Mouse (Mus musculus) intestine, postnatal 0 days (tissue): ENCODE data around the gene Ebf1. TPM values are rescaled to one million over a fixed set of nuclear protein-coding genes. Genes with fewer than 3 reads are reported as not detected.

Experiments used
- ATAC-seq: fragments of 200-750 bp; cut with Nextera tagmentation; 2 replicates; pipeline ENCODE4 v1.8.0; 2017; ENCODE audit warnings: mild to moderate bottlenecking, moderate TSS enrichment, moderate library complexity
- H3K27ac ChIP-seq: fragments of 300-500 bp; sonication (generic); 2 replicates; pipeline ENCODE4 v1.5.1; 2014; ENCODE audit warnings: mild to moderate bottlenecking, low read depth, low read length, moderate library complexity
- H3K27me3 ChIP-seq: fragments of 300-500 bp; sonication (generic); replicated peaks from 2 replicates; pipeline ENCODE4 v1.6.1; 2014; ENCODE audit warnings: low read length, mixed read lengths; ENCODE audit not compliant: control insufficient read depth, insufficient read depth
- H3K36me3 ChIP-seq: fragments of 300-500 bp; sonication (generic); 2 replicates; pipeline ENCODE4 v1.6.1; 2014; ENCODE audit warnings: mild to moderate bottlenecking, moderate library complexity; ENCODE audit not compliant: control insufficient read depth, insufficient read depth
- H3K4me1 ChIP-seq: fragments of 300-500 bp; sonication (generic); replicated peaks from 2 replicates; pipeline ENCODE4 v1.6.1; 2014; ENCODE audit warnings: antibody characterized with exemption, low read length, mixed read lengths; ENCODE audit not compliant: control insufficient read depth, insufficient read depth
- H3K4me2 ChIP-seq: fragments of 300-500 bp; sonication (generic); replicated peaks from 2 replicates; pipeline ENCODE4 v1.6.1; 2014; ENCODE audit warnings: low read depth, mild to moderate bottlenecking, moderate library complexity
- H3K4me3 ChIP-seq: fragments of 300-500 bp; sonication (generic); 2 replicates; pipeline ENCODE4 v1.5.1; 2014; ENCODE audit warnings: low read depth, low read length
- H3K9ac ChIP-seq: fragments of 300-500 bp; sonication (generic); 2 replicates; pipeline ENCODE4 v1.6.1; 2014; ENCODE audit warnings: mild to moderate bottlenecking, low read depth, low read length
- H3K9me3 ChIP-seq: fragments of 300-500 bp; sonication (generic); 2 replicates; pipeline ENCODE4 v1.6.1; 2016; ENCODE audit warnings: mixed run types; ENCODE audit not compliant: control insufficient read depth
- CTCF ChIP-seq: sonication (generic); IDR thresholded peaks from 2 replicates; pipeline ENCODE4 v1.5.1; 2016; ENCODE audit warnings: low read depth, mild to moderate bottlenecking, control low read depth, antibody characterized with exemption, moderate library complexity
- WGBS: fragments of 180-500 bp; shearing (Covaris S2); extraction: QIAGEN DNeasy Blood & Tissue Kit; methylation state at CpG from one replicate; pipeline ENCODE4 v1.1.7; 2014; 5-methylcytosine and 5-hydroxymethylcytosine counted together
- polyA plus RNA-seq: library from polyadenylated mRNA; unstranded; fragments of >200 nt; fragmentation: Nextera tagmentation; extraction: Ambion mirVana; gene quantifications from 2 replicates; pipeline ENCODE4 v1.2.1, GENCODE M21; 2015

Ebf1 gene
- polyA plus RNA-seq, 1 experiment from 2014 or later, result 4.0 TPM

DNA sequence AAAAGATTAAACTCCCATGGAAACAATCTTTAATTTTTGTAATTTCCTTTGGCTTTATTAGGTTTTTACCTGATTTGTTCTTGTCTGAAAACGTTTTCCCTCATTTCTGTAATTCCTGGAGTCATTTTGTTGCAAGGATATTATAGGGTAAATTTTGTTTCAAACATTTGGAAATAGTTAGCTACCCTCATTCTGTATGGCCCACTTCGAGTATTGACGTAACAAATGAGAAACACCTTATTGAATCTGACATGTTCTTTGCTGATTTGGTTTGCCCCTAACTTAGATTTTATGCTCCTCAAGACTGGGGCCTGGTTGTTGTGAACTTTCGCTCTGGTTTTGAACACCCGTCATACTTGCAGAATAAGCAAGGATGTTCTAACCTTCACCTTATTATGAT lies 120.9 kb downstream of the Ebf1 start:
- Histone ChIP-seq H3K4me1 (no peaks in the 10 kb centered on the region), H3K9me3 (no peaks in the 10 kb centered on the region), H3K27ac (no peak overlapping the region), H3K9ac (no peak overlapping the region), H3K36me3 (no peaks in the 10 kb centered on the region), H3K4me3 (no peak overlapping the region), H3K27me3 (no peaks in the 10 kb centered on the region), H3K4me2 (no peak overlapping the region)
- WGBS, result 87% methylated on average over 5 of the region's 5 CpGs
- TF ChIP-seq CTCF, result no peak
- no peak for ATAC-seq

DNA sequence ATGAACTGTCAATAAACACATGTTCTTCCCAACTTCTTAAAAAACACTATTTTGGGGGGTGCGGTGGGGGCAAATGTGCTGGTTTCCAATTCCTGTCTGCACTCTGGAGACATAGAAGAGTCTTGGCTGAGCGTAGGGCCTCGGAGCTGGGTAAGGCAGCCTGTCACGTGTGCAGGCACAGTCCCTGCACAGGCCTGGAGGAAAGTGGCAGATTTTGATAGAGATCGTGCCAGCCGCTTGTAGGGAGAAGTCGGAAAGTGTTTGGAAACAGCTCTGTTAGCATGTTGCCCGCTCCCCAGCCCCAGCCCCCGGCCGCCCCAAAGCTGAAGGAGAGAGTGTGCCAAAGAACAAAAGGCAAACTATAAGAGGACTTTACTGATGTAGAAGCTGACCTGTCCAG lies 121.7 kb downstream of the Ebf1 start:
- no peaks in the 10 kb centered on the region for H3K4me1 ChIP-seq
- no peak for ATAC-seq
- H3K4me3 ChIP-seq, result no peak overlapping the region
- H3K27me3 ChIP-seq, result no peaks in the 10 kb centered on the region
- WGBS, result 50% methylated on average over 10 of the region's 10 CpGs
- no peak overlapping the region for H3K27ac ChIP-seq
- TF ChIP-seq CTCF, result no peak
- no peak overlapping the region for H3K4me2 ChIP-seq
- no peaks in the 10 kb centered on the region for H3K9me3 ChIP-seq
- no peak overlapping the region for H3K9ac ChIP-seq
- no peaks in the 10 kb centered on the region for H3K36me3 ChIP-seq

DNA sequence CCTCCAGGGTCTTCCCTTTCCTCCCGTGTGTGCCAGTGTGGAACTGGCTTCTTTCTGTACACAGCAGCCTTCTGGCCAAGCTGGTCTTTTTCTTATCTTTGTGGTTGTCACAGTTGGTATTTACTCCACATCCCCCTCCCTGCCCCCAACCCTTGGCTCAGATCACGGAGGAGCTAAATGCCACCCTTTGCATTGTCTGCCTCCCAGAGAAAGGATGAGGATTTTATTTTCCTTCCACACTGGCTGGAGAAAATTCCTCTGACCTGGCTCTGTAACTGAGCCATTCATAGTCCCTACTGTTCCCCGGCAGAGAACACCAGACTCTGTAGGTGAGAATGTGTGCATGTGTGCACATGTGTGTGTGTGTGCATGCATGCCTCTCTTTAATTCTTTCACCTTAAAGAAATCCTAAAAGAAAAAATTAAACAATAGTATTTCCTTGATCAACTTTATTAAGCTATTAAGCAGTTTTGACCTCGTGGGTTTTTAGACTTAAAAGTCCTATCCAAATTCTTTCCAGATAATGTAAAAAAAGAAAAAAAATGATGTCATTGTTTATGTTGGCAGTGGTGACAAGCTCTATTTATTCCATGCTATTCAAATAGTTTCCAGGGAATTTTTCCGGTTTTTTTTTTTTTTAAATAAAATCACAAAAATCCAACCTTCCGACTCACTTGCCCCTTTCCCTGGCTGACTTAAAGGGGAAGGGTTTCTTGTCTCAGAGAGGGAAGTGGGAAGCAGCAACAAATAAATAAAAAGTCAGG lies 123.3 kb downstream of the Ebf1 start:
- no peak for ATAC-seq
- 28% methylated on average over 6 of the region's 6 CpGs for WGBS
- Histone ChIP-seq H3K36me3 (no peaks in the 10 kb centered on the region), H3K9me3 (no peaks in the 10 kb centered on the region), H3K27ac (no peak overlapping the region), H3K27me3 (no peaks in the 10 kb centered on the region), H3K4me1 (no peaks in the 10 kb centered on the region), H3K9ac (no peak overlapping the region), H3K4me3 (no peak overlapping the region), H3K4me2 (no peak overlapping the region)
- no peak for TF ChIP-seq CTCF

DNA sequence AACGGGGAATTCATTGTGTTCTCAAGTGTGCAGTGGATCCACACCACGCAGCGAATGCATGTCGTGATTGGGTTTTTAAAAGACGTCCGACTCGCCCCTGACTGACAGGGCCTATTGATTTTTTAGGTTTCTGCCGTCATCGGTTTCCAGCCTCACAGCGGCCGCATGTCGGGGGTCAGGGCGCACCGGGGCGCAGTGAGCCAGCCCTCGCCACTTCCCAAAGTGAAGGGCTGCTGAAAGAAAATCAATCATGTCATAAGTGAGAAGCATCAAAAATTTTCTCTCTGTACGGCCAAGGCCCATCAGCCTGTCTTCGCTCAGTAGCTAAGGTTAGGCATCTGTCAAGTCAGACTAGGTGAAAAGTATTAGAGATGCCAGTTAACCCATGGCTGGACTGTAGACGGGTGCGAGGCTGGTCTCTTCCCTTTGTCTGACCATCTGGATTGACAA lies 124.0 kb downstream of the Ebf1 start:
- Histone ChIP-seq H3K9ac (no peak overlapping the region), H3K27me3 (no peaks in the 10 kb centered on the region), H3K4me1 (no peaks in the 10 kb centered on the region), H3K4me2 (no peak overlapping the region), H3K27ac (no peak overlapping the region), H3K4me3 (no peak overlapping the region), H3K36me3 (no peaks in the 10 kb centered on the region), H3K9me3 (no peaks in the 10 kb centered on the region)
- ATAC-seq, result no peak
- TF ChIP-seq CTCF, result no peak
- WGBS, result 50% methylated on average over 20 of the region's 20 CpGs

DNA sequence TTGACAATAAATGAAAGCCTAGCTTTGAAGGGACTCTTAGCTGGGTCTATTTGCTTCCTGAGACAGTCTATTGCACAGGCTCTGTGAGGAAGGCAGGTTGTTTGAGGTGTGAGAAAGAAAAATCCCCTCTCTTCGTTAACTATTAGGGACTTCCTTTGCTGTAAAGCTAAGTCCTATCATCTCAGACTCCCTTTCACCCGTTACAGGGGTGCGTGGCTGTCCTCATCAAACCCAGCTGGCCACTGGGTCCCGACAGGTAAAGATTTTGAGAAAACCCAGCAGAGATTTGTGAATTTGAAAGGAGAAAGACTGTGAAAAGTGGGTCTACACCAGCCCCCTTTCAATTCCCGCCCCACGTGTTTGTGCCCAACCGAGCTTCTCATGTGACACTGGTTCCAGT lies 127.3 kb downstream of the Ebf1 start:
- WGBS, result 71% methylated on average over 7 of the region's 7 CpGs
- H3K9me3 ChIP-seq, result no peaks in the 10 kb centered on the region
- TF ChIP-seq CTCF, result no peak

DNA sequence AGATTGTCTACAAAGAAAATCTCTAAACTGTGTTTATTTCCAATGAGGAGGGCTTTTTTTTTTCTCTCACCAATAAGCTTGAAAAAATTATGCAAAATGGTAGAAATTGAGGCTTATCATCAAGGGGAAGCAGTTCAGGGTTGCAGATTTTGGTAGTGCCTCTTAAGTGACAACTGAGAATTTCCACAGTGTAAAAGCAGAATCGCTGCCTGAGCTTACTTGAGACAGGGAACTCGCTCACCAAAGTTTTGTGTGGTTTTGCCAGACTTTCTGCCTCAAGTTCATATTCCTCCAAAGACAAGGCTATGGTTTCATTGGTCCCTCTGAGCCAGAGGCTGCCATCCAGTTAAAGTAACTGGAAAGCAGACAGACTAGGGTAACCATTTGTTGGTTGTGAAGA lies 128.8 kb downstream of the Ebf1 start:
- TF ChIP-seq CTCF, result no peak
- Histone ChIP-seq H3K4me2 (no peak overlapping the region), H3K4me1 (no peaks in the 10 kb centered on the region), H3K36me3 (no peaks in the 10 kb centered on the region), H3K27ac (no peak overlapping the region), H3K4me3 (no peak overlapping the region), H3K27me3 (no peaks in the 10 kb centered on the region), H3K9me3 (no peaks in the 10 kb centered on the region), H3K9ac (no peak overlapping the region)
- ATAC-seq, result no peak
- 88% methylated on average over 2 of the region's 2 CpGs for WGBS

More for the DNA sequence above, 127.3 kb downstream of the Ebf1 start:
- Histone ChIP-seq H3K36me3 (no peaks in the 10 kb centered on the region), H3K27ac (no peak overlapping the region), H3K4me2 (no peak overlapping the region), H3K4me3 (no peak overlapping the region), H3K9ac (no peak overlapping the region), H3K27me3 (no peaks in the 10 kb centered on the region), H3K4me1 (no peaks in the 10 kb centered on the region)
- ATAC-seq, result no peak
